Mouse (Mus musculus): Measurements from ENCODE around the gene Rnf26. TPM values are rescaled to one million over a fixed set of nuclear protein-coding genes. Genes with fewer than 3 reads are reported as not detected.

Gene Rnf26
- polyA plus RNA-seq, 1 experiment, result 29.5 TPM

Other genes with a start within 250 kb of the Rnf26 start
- gene Thy1, start 70.1 kb downstream of the Rnf26 start, polyA plus RNA-seq (2012; fragmentation: generic; extraction: Trizol), result not detected
- 17.0 TPM for gene Usp2, start 46.5 kb downstream of the Rnf26 start, polyA plus RNA-seq (2012; fragmentation: generic; extraction: Trizol)
- 0.01 TPM for gene Mfrp, start 11.8 kb downstream of the Rnf26 start, polyA plus RNA-seq (2012; fragmentation: generic; extraction: Trizol)
- 0.61 TPM for gene C1qtnf5, start 6.3 kb downstream of the Rnf26 start, polyA plus RNA-seq (2012; fragmentation: generic; extraction: Trizol)
- gene Gm49380, start within 50 bp of the Rnf26 start, polyA plus RNA-seq (2012; fragmentation: generic; extraction: Trizol), result 0.02 TPM
- 2.1 TPM for gene Mcam, start 21.0 kb upstream of the Rnf26 start, polyA plus RNA-seq (2012; fragmentation: generic; extraction: Trizol)
- 4.5 TPM for gene Cbl, start 120.5 kb upstream of the Rnf26 start, polyA plus RNA-seq (2012; fragmentation: generic; extraction: Trizol)
- not detected for gene Ccdc153, start 127.2 kb upstream of the Rnf26 start, polyA plus RNA-seq (2012; fragmentation: generic; extraction: Trizol)
- 0.02 TPM for gene Pdzd3, start 138.0 kb upstream of the Rnf26 start, polyA plus RNA-seq (2012; fragmentation: generic; extraction: Trizol)
- gene Nlrx1, start 155.1 kb upstream of the Rnf26 start, polyA plus RNA-seq (2012; fragmentation: generic; extraction: Trizol), result 7.2 TPM
- 0.10 TPM for gene Abcg4, start 175.1 kb upstream of the Rnf26 start, polyA plus RNA-seq (2012; fragmentation: generic; extraction: Trizol)
- gene Hinfp, start 192.2 kb upstream of the Rnf26 start, polyA plus RNA-seq (2012; fragmentation: generic; extraction: Trizol), result 6.5 TPM
- 18.1 TPM for gene C2cd2l, start 206.8 kb upstream of the Rnf26 start, polyA plus RNA-seq (2012; fragmentation: generic; extraction: Trizol)
- gene Dpagt1, start 212.5 kb upstream of the Rnf26 start, polyA plus RNA-seq (2012; fragmentation: generic; extraction: Trizol), result 26.3 TPM
- gene H2afx, start 221.2 kb upstream of the Rnf26 start, polyA plus RNA-seq (2012; fragmentation: generic; extraction: Trizol), result 123 TPM
- gene Hmbs, start 230.7 kb upstream of the Rnf26 start, polyA plus RNA-seq (2012; fragmentation: generic; extraction: Trizol), result 31.5 TPM
- gene Vps11, start 248.2 kb upstream of the Rnf26 start, polyA plus RNA-seq (2012; fragmentation: generic; extraction: Trizol), result 26.4 TPM